Mouse (Mus musculus) lung, adult 2 months (tissue): Measurements from ENCODE around the gene Bbox1.

Experiments used
- CTCF ChIP-seq: fragments of 200-500 bp; IDR thresholded peaks from 2 replicates; pipeline ENCODE4 v1.5.1; 2011; ENCODE audit warnings: mild to moderate bottlenecking, low read length, control low read depth; ENCODE audit not compliant: insufficient read depth
- POLR2A ChIP-seq: fragments of 200-500 bp; IDR thresholded peaks from 2 replicates; pipeline ENCODE4 v1.6.1; 2011; ENCODE audit warnings: low read depth, mild to moderate bottlenecking, control low read depth, low read length, borderline replicate concordance; ENCODE audit errors: extremely low read depth

- peak; percentile 75; the same call in 1 of the 2 replicates for TF ChIP-seq POLR2A
- TF ChIP-seq CTCF, result no peak
These were observed 48.3 kb upstream of the Bbox1 start, which contains the start of gene Fibin for GRCm38 (mm10) chr2:110362432-110363283.
